Mouse (Mus musculus) telencephalon, adult 2 months (tissue): ENCODE results near the gene Bst2.
"Not testable (repeated sequence)": the region's sequence is repeated elsewhere in the genome, so short reads cannot be mapped to it uniquely, and the experiment has no call there.

ENCODE experiments used
- DNase-seq: peaks from one replicate; pipeline ENCODE4 v3.0.0-alpha.2; 2011; ENCODE audit warnings: low read depth, low spot score

Gene Bst2

GRCm38 (mm10) chr8:71560071-71560470 is 22.8 kb upstream of the Bst2 start:
- no peak for DNase-seq

GRCm38 (mm10) chr8:71558958-71559690 is 21.9 kb upstream of the Bst2 start:
- no peak for DNase-seq

DNA sequence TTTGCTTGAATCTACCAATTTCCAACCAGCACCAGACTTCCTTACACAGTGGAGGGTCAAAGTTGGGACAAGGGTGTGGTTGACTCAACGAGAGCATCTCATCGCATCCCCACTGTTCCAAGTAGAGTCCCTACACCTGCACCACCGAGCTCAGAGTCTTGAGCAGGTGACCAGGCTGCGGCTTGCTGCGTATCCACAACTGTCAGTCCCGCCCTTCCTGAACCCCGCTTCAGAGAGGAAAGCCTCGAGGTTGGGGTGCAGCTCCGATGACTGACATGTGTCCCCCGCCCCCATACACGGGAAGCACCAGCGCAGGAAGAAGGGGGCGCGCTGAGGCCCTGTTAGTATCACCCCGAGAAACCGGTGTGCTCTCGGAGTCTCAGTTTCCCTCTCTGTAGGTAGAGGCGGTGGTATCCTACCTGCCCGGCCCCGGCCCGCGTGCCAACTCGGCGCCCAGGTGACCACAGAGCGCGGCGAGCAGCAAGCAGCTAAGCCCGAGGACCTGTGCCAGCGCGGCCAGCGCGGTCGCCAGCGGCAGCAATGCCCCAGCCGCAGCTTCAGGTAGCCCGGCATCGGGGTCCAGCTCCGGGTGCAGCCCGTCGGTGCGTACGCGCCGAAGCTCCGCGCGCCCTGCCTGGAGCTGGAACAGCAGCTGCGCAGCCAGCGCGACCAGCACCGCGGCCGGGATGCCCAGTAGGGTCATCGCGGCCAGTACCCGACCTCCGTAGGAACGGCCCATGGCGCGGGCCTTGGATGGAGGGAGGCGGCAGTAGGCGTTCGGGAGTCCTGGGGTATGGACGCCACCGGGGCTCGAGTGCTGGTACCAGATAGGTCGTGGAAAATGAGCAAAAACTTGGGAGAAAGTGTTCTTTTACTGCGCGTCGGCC is 21.1 kb upstream of the Bst2 start, which contains the start of gene Tmem221:
TSS of gene Tmem221 (minus strand) at position 801 of the 887 bp plus-strand sequence.
- DNase-seq = no peak

DNA sequence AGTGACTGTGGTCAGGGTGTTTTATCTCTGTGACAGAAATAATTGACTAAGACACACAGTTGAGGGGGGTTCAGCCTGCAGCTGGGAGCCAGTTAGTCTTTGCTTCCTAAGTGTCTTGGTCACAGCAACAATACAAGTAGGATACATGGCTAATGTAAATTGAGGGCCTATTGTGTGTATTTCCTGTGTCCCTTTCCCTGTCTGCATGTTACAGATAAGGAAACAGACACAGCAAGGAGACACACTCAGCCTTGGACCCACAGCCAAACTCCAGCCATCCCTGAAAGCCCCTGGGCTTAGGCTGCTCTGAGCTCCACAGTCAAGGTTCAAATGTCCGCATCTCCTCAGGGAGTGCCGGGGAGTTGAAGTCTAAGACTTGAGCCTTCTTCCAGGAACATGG is 17.4 kb upstream of the Bst2 start:
- DNase-seq = no peak

GRCm38 (mm10) chr8:71554001-71554400 is 16.7 kb upstream of the Bst2 start:
- DNase-seq = no peak

DNA sequence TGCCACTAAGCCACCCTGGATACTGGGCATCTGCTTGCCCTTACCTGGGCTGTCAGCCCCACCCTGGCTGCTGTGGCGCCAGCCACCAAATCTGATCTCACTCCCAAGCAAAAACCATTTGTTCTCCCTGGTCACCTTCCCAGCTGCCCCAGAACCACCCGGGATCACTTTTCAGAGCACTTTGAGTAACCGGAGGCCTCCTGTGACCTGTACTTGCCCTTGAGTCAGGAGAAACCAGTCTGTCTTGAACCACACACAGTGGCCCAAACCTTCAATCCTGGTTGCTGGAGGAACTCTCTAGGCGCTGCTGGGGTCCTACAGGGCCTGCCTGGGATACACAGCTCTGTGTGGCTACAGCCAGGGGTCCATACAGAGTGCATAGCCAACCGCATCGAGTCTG is 15.5 kb upstream of the Bst2 start:
- DNase-seq = no peak

DNA sequence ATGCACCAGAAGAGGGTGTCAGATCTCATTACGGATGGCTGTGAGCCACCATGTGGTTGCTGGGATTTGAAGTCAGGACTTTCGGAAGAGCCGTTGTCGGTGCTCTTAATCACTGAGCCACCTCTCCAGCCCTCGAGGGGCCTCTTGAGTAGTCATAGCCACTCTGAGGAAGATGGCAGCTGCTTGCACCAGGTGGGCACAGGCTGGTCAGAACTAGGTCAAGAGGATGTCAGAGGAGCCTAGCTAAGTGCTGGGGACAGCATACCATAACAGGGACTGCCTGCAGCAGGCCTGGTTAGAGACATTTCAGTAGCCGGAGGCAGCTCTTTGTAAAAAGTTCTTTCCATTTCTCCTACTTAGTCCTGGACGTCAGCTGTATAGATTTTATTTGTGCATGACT is 13.5 kb upstream of the Bst2 start:
- no peak for DNase-seq

DNA sequence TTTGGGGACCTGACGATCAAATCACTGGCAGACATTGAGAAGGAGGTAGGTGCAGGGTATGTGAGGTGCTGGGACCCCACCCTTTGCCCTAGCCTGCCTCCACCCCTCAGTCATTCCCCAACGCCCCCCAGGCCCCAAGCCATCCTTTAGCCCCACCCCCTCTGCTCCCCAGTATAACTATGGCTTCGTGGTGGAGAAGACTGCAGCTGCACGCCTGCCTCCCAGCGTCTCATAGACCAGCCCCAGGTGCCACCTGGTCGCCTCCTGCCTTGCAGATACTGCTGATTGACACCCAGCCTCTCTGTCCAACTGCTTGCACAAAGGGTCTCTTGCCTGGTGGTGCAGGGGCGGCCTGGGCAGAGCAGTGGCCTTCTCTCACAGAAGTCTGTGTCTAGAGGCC is 10.3 kb upstream of the Bst2 start:
- no peak for DNase-seq

GRCm38 (mm10) chr8:71545053-71545452 is 7.8 kb upstream of the Bst2 start:
- no peak for DNase-seq

DNA sequence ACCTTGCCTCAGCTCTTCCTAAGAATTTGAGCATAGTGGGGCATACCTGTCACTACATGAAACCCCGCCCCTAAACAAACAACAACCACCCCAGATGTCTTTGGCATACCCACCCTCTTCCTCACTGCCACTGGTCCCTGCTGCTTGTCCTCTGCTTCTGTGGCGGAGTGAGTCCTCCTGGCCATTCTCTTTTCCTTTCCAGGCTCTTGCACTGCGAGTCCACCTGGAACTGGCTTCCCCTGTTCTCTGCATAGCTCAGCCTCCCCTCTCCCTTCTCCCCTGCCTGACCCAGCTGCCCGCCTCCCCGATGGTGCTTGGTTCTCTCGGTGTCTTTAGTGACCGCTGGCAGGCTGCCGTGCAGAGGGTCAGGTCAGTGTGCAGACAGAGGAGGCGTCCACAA is 6.5 kb upstream of the Bst2 start:
- DNase-seq = no peak

- peak; percentile 100 for DNase-seq
These were observed 5.5 kb upstream of the Bst2 start, which contains the start of gene Mvb12a for GRCm38 (mm10) chr8:71542632-71543343. Mvb12a (plus strand) TSS chr8:71542922.

- DNase-seq = peak; percentile 17
These were observed 1.6 kb downstream of the Bst2 start for GRCm38 (mm10) chr8:71535663-71536062.

GRCm38 (mm10) chr8:71534263-71534810 is 2.9 kb downstream of the Bst2 start:
- DNase-seq = no peak

DNA sequence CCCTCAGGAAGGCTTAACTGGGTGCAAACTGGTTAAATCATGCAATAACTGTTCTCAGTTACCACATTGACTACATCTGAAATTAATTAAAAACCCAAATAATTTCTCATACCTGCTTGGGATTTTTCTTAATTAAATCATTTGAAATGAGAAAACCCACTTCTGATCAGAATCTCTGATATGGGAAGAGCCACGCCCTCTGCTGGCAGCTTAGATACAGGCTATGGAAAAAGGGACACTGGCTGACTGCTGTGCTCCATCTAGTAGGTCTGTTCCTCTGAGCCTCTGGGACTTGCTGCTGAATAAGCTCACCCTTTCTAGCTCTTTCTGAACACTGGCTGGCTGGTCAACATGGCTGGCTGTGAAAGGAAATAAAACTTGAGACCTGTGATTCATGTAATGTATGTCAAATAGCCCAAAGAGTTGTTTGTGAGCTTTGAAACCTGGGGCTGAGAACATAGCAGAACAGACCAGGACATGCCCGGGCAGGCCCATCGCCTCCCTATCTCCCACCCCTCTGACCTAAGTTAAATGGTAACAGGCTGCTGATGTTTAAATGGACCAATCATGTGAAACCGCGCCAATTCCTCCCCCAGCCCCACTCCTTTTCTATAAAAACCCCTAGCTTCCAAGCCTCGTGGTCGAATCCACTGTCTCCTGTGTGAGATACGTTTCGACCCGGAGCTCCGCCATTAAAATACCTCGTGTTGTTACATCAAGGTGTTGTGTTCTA is 6.4 kb downstream of the Bst2 start:
- DNase-seq = not testable (repeated sequence)

GRCm38 (mm10) chr8:71528362-71529073 is 8.7 kb downstream of the Bst2 start:
- no peak for DNase-seq

DNA sequence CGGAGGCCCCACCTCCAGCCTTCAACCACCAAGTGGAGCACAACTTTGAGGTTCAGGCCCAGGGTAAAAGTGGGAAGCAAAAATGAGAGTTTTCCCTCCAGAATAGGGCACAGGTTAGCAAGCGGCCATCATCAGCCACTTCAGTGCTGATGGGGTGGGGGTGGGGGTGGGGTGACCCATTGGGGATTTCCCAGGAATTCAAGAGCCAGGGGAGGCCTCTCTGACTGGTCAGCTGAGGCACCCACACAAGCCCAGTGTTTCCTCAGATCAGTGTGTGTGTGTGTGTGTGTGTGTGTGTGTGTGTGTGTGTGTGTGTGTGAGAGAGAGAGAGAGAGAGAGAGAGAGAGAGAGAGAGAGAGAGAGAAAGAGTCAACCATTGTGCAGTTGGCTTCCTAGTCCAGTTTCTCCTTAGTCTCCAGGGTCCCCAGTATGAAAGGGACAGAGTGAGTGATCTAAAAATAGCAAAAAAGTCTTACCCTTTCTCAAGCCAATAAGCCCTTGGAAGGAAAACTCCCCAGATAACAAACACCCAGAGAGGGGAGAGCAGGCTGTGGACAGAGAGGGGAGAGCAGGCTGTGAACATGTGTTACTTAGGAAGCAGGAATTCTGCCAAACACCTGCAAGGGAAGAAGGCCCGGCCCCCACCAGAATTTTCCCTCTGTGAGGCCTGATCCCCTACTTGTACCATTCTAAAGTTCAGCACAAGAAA is 9.9 kb downstream of the Bst2 start:
- DNase-seq = no peak

DNA sequence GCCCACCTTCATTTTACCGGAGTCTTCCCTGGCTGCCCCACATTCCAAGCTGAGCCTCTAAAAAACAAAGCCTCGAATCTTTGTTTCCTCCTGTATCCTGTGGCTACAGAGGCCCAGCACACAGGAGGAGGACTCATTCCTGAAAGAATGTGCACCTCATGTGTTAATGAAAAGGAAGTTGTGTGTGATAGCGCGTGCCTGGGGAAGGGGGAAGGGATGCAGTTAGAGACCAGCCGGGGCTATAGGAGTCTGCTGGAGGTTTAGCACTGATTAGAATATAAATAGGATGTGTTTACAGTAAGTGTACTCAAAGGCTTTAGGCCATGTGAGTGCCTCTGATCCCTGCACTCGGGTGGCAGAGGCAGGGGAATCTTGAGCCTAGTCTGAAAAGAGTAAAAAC is 11.0 kb downstream of the Bst2 start:
- no peak for DNase-seq

DNA sequence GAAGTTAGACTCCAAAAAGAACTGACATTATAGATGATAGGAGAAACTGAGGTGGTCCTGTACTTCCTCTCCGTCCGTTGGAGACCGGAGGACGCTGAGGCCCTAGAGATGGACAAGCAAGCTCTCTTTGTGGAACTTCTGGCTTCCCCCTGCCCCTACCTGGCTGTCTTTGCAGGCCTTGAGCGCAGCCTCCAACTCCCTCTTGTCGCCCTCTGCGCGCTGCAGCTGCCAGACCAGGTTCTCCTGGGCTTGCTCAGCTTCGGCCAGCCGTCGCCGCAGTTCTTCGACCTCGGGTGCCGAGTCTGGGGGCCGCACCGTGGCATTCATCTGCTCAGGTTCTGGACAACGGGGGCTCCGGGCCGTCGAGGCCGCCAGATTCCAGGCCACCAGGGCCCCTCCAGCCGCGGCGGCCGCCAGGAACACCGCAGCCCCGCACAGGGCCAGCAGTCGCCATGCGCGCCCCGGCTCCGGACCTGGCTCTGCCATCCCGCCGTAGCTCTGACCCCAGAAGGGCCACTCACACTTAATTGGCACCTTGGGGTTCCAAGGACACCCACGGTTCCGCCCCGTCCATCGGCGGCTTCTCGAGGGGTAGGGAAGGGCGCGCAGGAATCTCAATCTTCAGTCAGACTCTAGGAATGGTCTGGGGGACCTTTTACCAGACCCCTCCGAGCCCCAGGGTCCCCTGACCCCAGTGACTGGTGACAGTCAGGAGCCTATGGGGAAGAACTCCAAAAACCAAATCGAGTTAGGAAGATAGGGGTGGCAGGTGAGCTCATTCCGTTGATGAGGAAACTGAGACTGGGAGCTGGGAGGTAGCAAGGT is 11.8 kb downstream of the Bst2 start, which contains the start of gene Ccdc194:
TSS of gene Ccdc194 (minus strand) at position 486 of the 825 bp plus-strand sequence.
- DNase-seq = no peak

- DNase-seq = peak; percentile 79
These were observed 15.6 kb downstream of the Bst2 start for GRCm38 (mm10) chr8:71521634-71522033.
